ENCODE assay signal across 29 mouse cellular contexts in genomic region chr11:91132771-91133380, GRCm38 (mm10).
DNase-seq lines count a peak whose midpoint lies in the region; ATAC-seq lines count a peak whose summit lies in the region.
"Had no signal": no experiment of that assay in that cellular context is flagged by ENCODE, and none has a peak within 500 bp of the region (broad histone marks: within the 10 kb centered on the region; RNA-seq: fewer than 3 reads in every experiment).

No protein-coding gene starts in this region.

- H3K27ac ChIP-seq in hindbrain, embryonic 11.5 days (ENCODE audit: low read depth, low read length): no peak overlapping the region
- no peak overlapping the region for H3K27ac ChIP-seq in hindbrain, embryonic 16.5 days (ENCODE audit: low read depth, low read length)
- H3K27ac ChIP-seq in midbrain, embryonic 14.5 days (replicated peaks; ENCODE audit: low read depth, low read length): peak overlapping the region; percentile 55
- H3K27ac ChIP-seq in kidney, embryonic 16.5 days (ENCODE audit: low read length): no peak overlapping the region
- H3K27ac ChIP-seq: embryonic facial prominence, embryonic 13.5 days; forebrain, embryonic 13.5 days; heart, embryonic 13.5 days; kidney, embryonic 15.5 days; limb, embryonic 10.5 days; limb, embryonic 15.5 days; liver, embryonic 13.5 days had no signal

- H3K27me3 ChIP-seq in hindbrain, embryonic 11.5 days (ENCODE audit: control insufficient read depth, insufficient read depth, low read length): no peaks in the 10 kb centered on the region
- no peaks in the 10 kb centered on the region for H3K27me3 ChIP-seq in hindbrain, embryonic 16.5 days (replicated peaks; ENCODE audit: control insufficient read depth, insufficient read depth, low read length)
- no peaks in the 10 kb centered on the region for H3K27me3 ChIP-seq in midbrain, embryonic 14.5 days (ENCODE audit: control insufficient read depth, insufficient read depth, low read length)
- H3K27me3 ChIP-seq in kidney, embryonic 16.5 days (ENCODE audit: insufficient read depth, low read length): no peaks in the 10 kb centered on the region
- H3K27me3 ChIP-seq: embryonic facial prominence, embryonic 13.5 days; forebrain, embryonic 13.5 days; heart, embryonic 13.5 days; kidney, embryonic 15.5 days; limb, embryonic 15.5 days; liver, embryonic 13.5 days; megakaryocyte, embryonic 14.5 days; neural tube, embryonic 15.5 days had no signal

- no peak overlapping the region for H3K4me3 ChIP-seq in hindbrain, embryonic 11.5 days (ENCODE audit: low read depth, low read length)
- H3K4me3 ChIP-seq in hindbrain, embryonic 16.5 days (ENCODE audit: low read length): no peak overlapping the region
- no peak overlapping the region for H3K4me3 ChIP-seq in midbrain, embryonic 14.5 days (replicated peaks; ENCODE audit: low read depth, low read length)
- no peak overlapping the region for H3K4me3 ChIP-seq in kidney, embryonic 16.5 days (ENCODE audit: low read length)
- H3K4me3 ChIP-seq: embryonic facial prominence, embryonic 13.5 days; forebrain, embryonic 13.5 days; heart, embryonic 13.5 days; kidney, embryonic 15.5 days; limb, embryonic 10.5 days; limb, embryonic 15.5 days; liver, embryonic 13.5 days; megakaryocyte, embryonic 14.5 days; neural tube, embryonic 15.5 days had no signal

- no peak overlapping the region for H3K9ac ChIP-seq in hindbrain, embryonic 11.5 days (ENCODE audit: low read depth, low read length)
- no peak overlapping the region for H3K9ac ChIP-seq in hindbrain, embryonic 16.5 days (ENCODE audit: low read depth, low read length)
- H3K9ac ChIP-seq in midbrain, embryonic 14.5 days (replicated peaks; ENCODE audit: low read length): no peak overlapping the region
- H3K9ac ChIP-seq in kidney, embryonic 16.5 days (replicated peaks; ENCODE audit: low read length): no peak overlapping the region
- H3K9ac ChIP-seq: embryonic facial prominence, embryonic 13.5 days; forebrain, embryonic 13.5 days; heart, embryonic 13.5 days; kidney, embryonic 15.5 days; limb, embryonic 15.5 days; liver, embryonic 13.5 days; neural tube, embryonic 15.5 days had no signal

- peak; percentile 32 for DNase-seq in hindbrain, embryonic 11.5 days (ENCODE audit: low spot score)
- DNase-seq in brain, adult 2 months (ENCODE audit: low read depth, low spot score): peak; percentile 28
- DNase-seq in embryo, embryonic 10 days (ENCODE audit: low spot score): peak; percentile 54
- peak; percentile 80 for DNase-seq in midbrain, embryonic 14.5 days
- DNase-seq in cerebellum, postnatal 4 days (ENCODE audit: low spot score in 2 of 2): no peak
- DNase-seq: adrenal gland, postnatal 14 days; cerebellum, adult 18-20 months; cerebellum, postnatal 10 days; heart, postnatal 10 days; kidney, adult 11 months; kidney, postnatal 36 days; liver, embryonic 13.5 days; lung, adult 18-20 months; lung, postnatal 4 days; retina, postnatal 1 day; right cerebral cortex, postnatal 14 days had no signal

- no peak for ATAC-seq in hindbrain, embryonic 11.5 days (ENCODE audit: low FRiP score)
- no peak for ATAC-seq in hindbrain, embryonic 16.5 days
- no peak for ATAC-seq in midbrain, embryonic 14.5 days (ENCODE audit: low FRiP score, low TSS enrichment)
- ATAC-seq in kidney, embryonic 16.5 days (ENCODE audit: low FRiP score, low TSS enrichment): no peak
- ATAC-seq: CD4-positive, CD25-positive, alpha-beta regulatory T cell, adult 4 months; forebrain, embryonic 13.5 days; inflammation-experienced regulatory T-cells, adult 6 months; lung, postnatal 0 days had no signal

- no peaks in the 10 kb centered on the region for H3K4me1 ChIP-seq in hindbrain, embryonic 11.5 days (replicated peaks; ENCODE audit: control insufficient read depth, insufficient read depth, low read length)
- H3K4me1 ChIP-seq in hindbrain, embryonic 16.5 days (ENCODE audit: control insufficient read depth, insufficient read depth, low read depth, low read length): peaks cover 2% of the 10 kb centered on the region
- peaks cover 20% of the 10 kb centered on the region for H3K4me1 ChIP-seq in midbrain, embryonic 14.5 days (ENCODE audit: control insufficient read depth, insufficient read depth, low read length)
- H3K4me1 ChIP-seq in kidney, embryonic 16.5 days (ENCODE audit: insufficient read depth, low read length): no peaks in the 10 kb centered on the region
- H3K4me1 ChIP-seq: embryonic facial prominence, embryonic 13.5 days; forebrain, embryonic 13.5 days; heart, embryonic 13.5 days; limb, embryonic 10.5 days; limb, embryonic 15.5 days; liver, embryonic 13.5 days; megakaryocyte, embryonic 14.5 days had no signal

- no peaks in the 10 kb centered on the region for H3K9me3 ChIP-seq in hindbrain, embryonic 11.5 days (ENCODE audit: control insufficient read depth, low read length)
- H3K9me3 ChIP-seq in hindbrain, embryonic 16.5 days (ENCODE audit: control insufficient read depth, low read length): no peaks in the 10 kb centered on the region
- no peaks in the 10 kb centered on the region for H3K9me3 ChIP-seq in midbrain, embryonic 14.5 days (ENCODE audit: control insufficient read depth, low read length)
- no peaks in the 10 kb centered on the region for H3K9me3 ChIP-seq in kidney, embryonic 16.5 days (ENCODE audit: low read length)
- H3K9me3 ChIP-seq: embryonic facial prominence, embryonic 13.5 days; forebrain, embryonic 13.5 days; heart, embryonic 13.5 days; kidney, embryonic 15.5 days; limb, embryonic 10.5 days; limb, embryonic 15.5 days; liver, embryonic 13.5 days; neural tube, embryonic 15.5 days had no signal

- 46% methylated on average over 7 of the region's 7 CpGs for WGBS in hindbrain, embryonic 11.5 days
- WGBS in hindbrain, embryonic 16.5 days: 30% methylated on average over 7 of the region's 7 CpGs
- WGBS in midbrain, embryonic 14.5 days: 22% methylated on average over 7 of the region's 7 CpGs
- 71% methylated on average over 7 of the region's 7 CpGs for WGBS in kidney, embryonic 16.5 days

- no peaks in the 10 kb centered on the region for H3K36me3 ChIP-seq in hindbrain, embryonic 11.5 days (ENCODE audit: control insufficient read depth, insufficient read depth, low read length)
- H3K36me3 ChIP-seq in hindbrain, embryonic 16.5 days (ENCODE audit: control insufficient read depth, insufficient read depth, low read length): no peaks in the 10 kb centered on the region
- H3K36me3 ChIP-seq in midbrain, embryonic 14.5 days (ENCODE audit: control insufficient read depth, insufficient read depth, low read length): no peaks in the 10 kb centered on the region
- H3K36me3 ChIP-seq in kidney, embryonic 16.5 days (ENCODE audit: insufficient read depth, low read length): no peaks in the 10 kb centered on the region
- H3K36me3 ChIP-seq: embryonic facial prominence, embryonic 13.5 days; heart, embryonic 13.5 days; kidney, embryonic 15.5 days; limb, embryonic 10.5 days; limb, embryonic 15.5 days; liver, embryonic 13.5 days; neural tube, embryonic 15.5 days had no signal

- H3K4me2 ChIP-seq in hindbrain, embryonic 11.5 days (replicated peaks; ENCODE audit: low read depth, low read length): no peak overlapping the region
- H3K4me2 ChIP-seq in hindbrain, embryonic 16.5 days (ENCODE audit: low read length): no peak overlapping the region
- 0 out of 2 replicates have a peak overlapping the region, but pooled peaks have one; percentile 9 for H3K4me2 ChIP-seq in midbrain, embryonic 14.5 days (ENCODE audit: low read length)
- H3K4me2 ChIP-seq in kidney, embryonic 16.5 days (replicated peaks; ENCODE audit: low read depth, low read length): no peak overlapping the region
- H3K4me2 ChIP-seq: embryonic facial prominence, embryonic 13.5 days; forebrain, embryonic 13.5 days; heart, embryonic 13.5 days; kidney, embryonic 15.5 days; limb, embryonic 15.5 days; liver, embryonic 13.5 days; neural tube, embryonic 15.5 days had no signal

Comparison
In these comparisons a context has a peak if more than half of its experiments do, and no peak if none do; other contexts are left out.
1. DNase-seq: peak in hindbrain, embryonic 11.5 days (single experiment), brain, adult 2 months (single experiment), embryo, embryonic 10 days (single experiment) and midbrain, embryonic 14.5 days (single experiment); none in cerebellum, postnatal 4 days (0 of 2).